8 mouse cellular contexts compared by ENCODE assay signal in the genomic region with DNA sequence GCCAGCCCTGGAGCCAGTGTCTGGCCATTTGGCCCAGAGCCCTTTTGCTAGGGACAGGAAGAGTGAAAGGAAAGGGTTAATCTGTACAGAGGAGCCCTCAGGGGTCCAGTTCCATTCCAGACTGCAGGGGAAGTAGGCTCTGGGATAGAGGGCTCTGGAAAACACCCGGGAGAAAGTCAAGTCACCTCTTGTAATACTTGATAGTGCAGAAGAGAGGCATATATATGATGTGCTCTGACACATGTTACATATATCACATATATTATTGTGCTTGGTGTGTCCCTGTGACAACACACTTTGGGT. TPM values are rescaled to one million over a fixed set of nuclear protein-coding genes. Genes with fewer than 3 reads are reported as not detected.
DNase-seq lines count a peak whose midpoint lies in the region; ATAC-seq and TF ChIP-seq lines count a peak whose summit lies in the region.

No protein-coding gene starts in this region.

- H3K9ac ChIP-seq in heart, embryonic 14.5 days (ENCODE audit: low read length), result no peak overlapping the region; the same call in 1 of the 2 replicates
- no peak overlapping the region for H3K9ac ChIP-seq in heart, embryonic 15.5 days
- H3K9ac ChIP-seq in liver, postnatal 0 days (replicated peaks), result no peak overlapping the region

- peak overlapping the region; percentile 96 for H3K4me2 ChIP-seq in heart, embryonic 14.5 days (ENCODE audit: low read length)
- peak overlapping the region; percentile 86 for H3K4me2 ChIP-seq in heart, embryonic 15.5 days
- H3K4me2 ChIP-seq in liver, postnatal 0 days (ENCODE audit: low read depth, low read length), result peak overlapping the region; percentile 75

- H3K4me3 ChIP-seq in heart, embryonic 14.5 days (ENCODE audit: control insufficient read depth in 1 of 2, insufficient read depth in 1 of 2, low read depth in 1 of 2, low read length in 2 of 2), result peak overlapping the region; percentile 24 to 46
- peak overlapping the region; percentile 45; the same call in 1 of the 2 replicates for H3K4me3 ChIP-seq in brown adipose tissue, adult 24 weeks (ENCODE audit: insufficient read depth, low read depth, low read length)
- H3K4me3 ChIP-seq in heart, embryonic 15.5 days, result peak overlapping the region; percentile 55
- H3K4me3 ChIP-seq in liver, postnatal 0 days (ENCODE audit: low read depth, low read length), result peak overlapping the region; percentile 41; the same call in 1 of the 2 replicates

- H3K36me3 ChIP-seq in heart, embryonic 14.5 days (ENCODE audit: control insufficient read depth, insufficient read depth, low read length), result no peaks in the 10 kb centered on the region
- H3K36me3 ChIP-seq in heart, embryonic 15.5 days, result no peaks in the 10 kb centered on the region
- no peaks in the 10 kb centered on the region for H3K36me3 ChIP-seq in liver, postnatal 0 days (replicated peaks; ENCODE audit: insufficient read depth, low read length)

- TF ChIP-seq EP300 in liver, postnatal 0 days (IDR thresholded peaks at IDR 0.05; ENCODE audit: low read depth), result no peak

- no peak overlapping the region for H3K27ac ChIP-seq in heart, embryonic 14.5 days (replicated peaks in 1 of 2; ENCODE audit: control insufficient read depth in 1 of 2, insufficient read depth in 1 of 2, low read depth in 2 of 2, low read length in 2 of 2)
- no peak overlapping the region for H3K27ac ChIP-seq in brown adipose tissue, adult 24 weeks (replicated peaks; ENCODE audit: low read depth, low read length)
- no peak overlapping the region for H3K27ac ChIP-seq in heart, embryonic 15.5 days
- H3K27ac ChIP-seq in liver, postnatal 0 days (ENCODE audit: low read depth), result peak overlapping the region; percentile 84

- ATAC-seq in heart, embryonic 14.5 days (ENCODE audit: insufficient number of reproducible peaks, insufficient read depth, low FRiP score, low read depth), result no peak
- ATAC-seq in heart, embryonic 15.5 days (replicated peaks; ENCODE audit: insufficient number of reproducible peaks, insufficient read depth, low FRiP score, low read depth), result no peak
- ATAC-seq in liver, postnatal 0 days, result no peak

- H3K4me1 ChIP-seq in heart, embryonic 14.5 days (ENCODE audit: control insufficient read depth in 2 of 2, insufficient read depth in 2 of 2, low read length in 2 of 2), result peaks cover 8 to 12% of the 10 kb centered on the region in 2 experiments
- H3K4me1 ChIP-seq in brown adipose tissue, adult 24 weeks (ENCODE audit: control insufficient read depth, insufficient read depth, insufficient read length, low read length), result peaks cover 12% of the 10 kb centered on the region
- H3K4me1 ChIP-seq in heart, embryonic 15.5 days (replicated peaks), result peaks cover 16% of the 10 kb centered on the region
- peaks cover 28% of the 10 kb centered on the region for H3K4me1 ChIP-seq in liver, postnatal 0 days (ENCODE audit: insufficient read depth)

- TF ChIP-seq CTCF in liver, postnatal 0 days (IDR thresholded peaks at IDR 0.05; ENCODE audit: low read depth), result no peak

- no peak for DNase-seq in heart, postnatal 4 days
- DNase-seq in liver, postnatal 0 days, result no peak
- peak; percentile 48 for DNase-seq in thymus, postnatal 4 days
- no peak for DNase-seq in yolk sac, embryonic 10.5 days (ENCODE audit: low spot score)
- DNase-seq in layer of hippocampus, adult 18-20 months (ENCODE audit: low spot score in 2 of 2), result no peak

- WGBS in heart, embryonic 14.5 days, result 0% methylated on average over 1 of the region's 1 CpGs
- 4% methylated on average over 1 of the region's 1 CpGs for whole genome bisulfite sequencing in heart, embryonic 15.5 days
- 7% methylated on average over 1 of the region's 1 CpGs for WGBS in liver, postnatal 0 days (ENCODE audit: insufficient replicate concordance)

- H3K27me3 ChIP-seq in heart, embryonic 14.5 days (ENCODE audit: control insufficient read depth, insufficient read depth, low read length), result peaks cover 7% of the 10 kb centered on the region; the same call in 1 of the 2 replicates
- H3K27me3 ChIP-seq in heart, embryonic 15.5 days, result 0 out of 2 replicates have a peak, but pooled peaks cover 6% of the 10 kb centered on the region
- no peaks in the 10 kb centered on the region for H3K27me3 ChIP-seq in liver, postnatal 0 days (ENCODE audit: insufficient read depth, low read length)

- H3K9me3 ChIP-seq in heart, embryonic 14.5 days (ENCODE audit: control insufficient read depth, low read length), result no peaks in the 10 kb centered on the region
- no peaks in the 10 kb centered on the region for H3K9me3 ChIP-seq in heart, embryonic 15.5 days (replicated peaks)
- H3K9me3 ChIP-seq in liver, postnatal 0 days (ENCODE audit: low read length), result no peaks in the 10 kb centered on the region

RNA-seq across cellular contexts. Expression of gene Hdhd5, which starts 49.5 kb away (rescaled TPM):
- polyA plus RNA-seq in heart, embryonic 14.5 days (2014; fragmentation: Nextera tagmentation; extraction: Ambion mirVana), result 11.7 and 14.1 TPM in 2 replicates
- total RNA-seq in heart, postnatal 4 days (2021), result 10 to 100 TPM; 15.2 to 17.6 TPM
- 10.5 and 11.9 TPM in 2 replicates for polyA plus RNA-seq in brown adipose tissue, adult 24 weeks (2012; ENCODE audit: insufficient read depth, insufficient read length, missing spikeins)
- polyA plus RNA-seq in heart, embryonic 15.5 days (2015; fragmentation: Nextera tagmentation; extraction: Ambion mirVana), result 12.4 and 15.6 TPM in 2 replicates
- 6.6 and 7.1 TPM in 2 replicates for polyA plus RNA-seq in liver, postnatal 0 days (2015; fragmentation: Nextera tagmentation; extraction: Ambion mirVana)
- total RNA-seq in layer of hippocampus, adult 18-20 months (2021), result 10 to 100 TPM; 27.7 to 30.5 TPM
